Mouse (Mus musculus) liver, embryonic 11.5 days (tissue): ENCODE data around the gene Col24a1. TPM values are rescaled to one million over a fixed set of nuclear protein-coding genes. Genes with fewer than 3 reads are reported as not detected.

Source experiments
- ATAC-seq: fragments of 200-750 bp; cut with Nextera tagmentation; replicated peaks from 2 replicates; pipeline ENCODE4 v1.8.0; 2017; ENCODE audit warnings: moderate number of reproducible peaks, mild to moderate bottlenecking, moderate TSS enrichment, moderate library complexity; ENCODE audit not compliant: low FRiP score
- DNase-seq: peaks from one replicate; pipeline ENCODE4 v3.0.0-alpha.2; 2017; ENCODE audit warnings: low spot score
- H3K27ac ChIP-seq: fragments of 300-500 bp; sonication (generic); 2 replicates; pipeline ENCODE4 v1.5.1; 2014; ENCODE audit warnings: mild to moderate bottlenecking, low read depth, low read length, control low read depth
- H3K27me3 ChIP-seq: fragments of 300-500 bp; sonication (generic); replicated peaks from 2 replicates; pipeline ENCODE4 v1.6.1; 2014; ENCODE audit warnings: low read length, mixed read lengths; ENCODE audit not compliant: control insufficient read depth, insufficient read depth
- H3K36me3 ChIP-seq: fragments of 300-500 bp; sonication (generic); 2 replicates; pipeline ENCODE4 v1.6.1; 2014; ENCODE audit warnings: mild to moderate bottlenecking, low read length, moderate library complexity, mixed read lengths; ENCODE audit not compliant: control insufficient read depth, insufficient read depth
- H3K4me1 ChIP-seq: fragments of 300-500 bp; sonication (generic); replicated peaks from 2 replicates; pipeline ENCODE4 v1.6.1; 2014; ENCODE audit warnings: low read length, mixed read lengths; ENCODE audit not compliant: control insufficient read depth, insufficient read depth
- H3K4me2 ChIP-seq: fragments of 300-500 bp; sonication (generic); 2 replicates; pipeline ENCODE4 v1.6.1; 2014; ENCODE audit warnings: mild to moderate bottlenecking, control low read depth, moderate library complexity
- H3K4me3 ChIP-seq: fragments of 300-500 bp; sonication (generic); 2 replicates; pipeline ENCODE4 v1.5.1; 2014; ENCODE audit warnings: low read depth, low read length, control low read depth
- H3K9ac ChIP-seq: fragments of 300-500 bp; sonication (generic); 2 replicates; pipeline ENCODE4 v1.6.1; 2014; ENCODE audit warnings: low read depth, low read length, control low read depth
- H3K9me3 ChIP-seq: fragments of 300-500 bp; sonication (generic); 2 replicates; pipeline ENCODE4 v1.6.1; 2016; ENCODE audit warnings: low read length, inconsistent platforms, mixed read lengths; ENCODE audit not compliant: control insufficient read depth
- whole genome bisulfite sequencing: fragments of 180-500 bp; shearing (Covaris S2); extraction: QIAGEN DNeasy Blood & Tissue Kit; methylation state at CpG from one replicate; pipeline ENCODE4 v1.1.7; 2014; 5-methylcytosine and 5-hydroxymethylcytosine counted together
- polyA plus RNA-seq: library from polyadenylated mRNA; unstranded; fragments of >200 nt; fragmentation: Nextera tagmentation; extraction: Ambion mirVana; gene quantifications from 2 replicates; pipeline ENCODE4 v1.2.1, GENCODE M21; 2014

The Col24a1 gene
- polyA plus RNA-seq, 1 experiment from 2014 or later = 0.64 TPM

GRCm38 (mm10) chr3:145293207-145293606, 935 bp downstream of the Col24a1 start:
- Histone ChIP-seq H3K9me3 (no peaks in the 10 kb centered on the region), H3K27me3 (peaks cover 17% of the 10 kb centered on the region), H3K27ac (no peak overlapping the region), H3K9ac (no peak overlapping the region), H3K4me1 (no peaks in the 10 kb centered on the region), H3K36me3 (no peaks in the 10 kb centered on the region), H3K4me3 (peak overlapping the region; percentile 23), H3K4me2 (peak overlapping the region; percentile 58)
- ATAC-seq (0 out of 2 replicates have a peak, but pooled peaks have one; percentile 9), DNase-seq (peak; percentile 32)
- 4% methylated on average over 9 of the region's 9 CpGs for WGBS

GRCm38 (mm10) chr3:145293623-145294307, 1.5 kb downstream of the Col24a1 start:
- Histone ChIP-seq H3K4me3 (no peak overlapping the region), H3K4me1 (no peaks in the 10 kb centered on the region), H3K36me3 (no peaks in the 10 kb centered on the region), H3K9ac (no peak overlapping the region), H3K27me3 (peaks cover 17% of the 10 kb centered on the region), H3K4me2 (peak overlapping the region; percentile 58), H3K27ac (no peak overlapping the region), H3K9me3 (no peaks in the 10 kb centered on the region)
- DNase-seq (no peak), ATAC-seq (no peak)
- 50% methylated on average over 12 of the region's 12 CpGs for WGBS

- Histone ChIP-seq H3K27me3 (no peaks in the 10 kb centered on the region), H3K9ac (no peak overlapping the region), H3K27ac (no peak overlapping the region), H3K36me3 (no peaks in the 10 kb centered on the region), H3K4me1 (no peaks in the 10 kb centered on the region), H3K4me2 (no peak overlapping the region), H3K4me3 (no peak overlapping the region), H3K9me3 (no peaks in the 10 kb centered on the region)
- 87% methylated on average over 5 of the region's 5 CpGs for WGBS
- ATAC-seq = no peak
- no peak for DNase-seq
These were observed 7.8 kb downstream of the Col24a1 start for GRCm38 (mm10) chr3:145299980-145300591.

- Histone ChIP-seq H3K4me2 (no peak overlapping the region), H3K36me3 (no peaks in the 10 kb centered on the region), H3K4me1 (no peaks in the 10 kb centered on the region), H3K27me3 (no peaks in the 10 kb centered on the region), H3K9ac (no peak overlapping the region), H3K4me3 (no peak overlapping the region), H3K27ac (no peak overlapping the region), H3K9me3 (no peaks in the 10 kb centered on the region)
- ATAC-seq (no peak), DNase-seq (no peak)
- WGBS = 62% methylated on average over 5 of the region's 5 CpGs
These were observed 13.0 kb downstream of the Col24a1 start for GRCm38 (mm10) chr3:145305311-145305710.

- Histone ChIP-seq H3K4me1 (no peaks in the 10 kb centered on the region), H3K4me3 (no peak overlapping the region), H3K27me3 (no peaks in the 10 kb centered on the region), H3K36me3 (no peaks in the 10 kb centered on the region), H3K9me3 (no peaks in the 10 kb centered on the region), H3K9ac (no peak overlapping the region), H3K4me2 (no peak overlapping the region), H3K27ac (no peak overlapping the region)
- ATAC-seq (no peak), DNase-seq (no peak)
- WGBS = 79% methylated on average over 3 of the region's 3 CpGs
These were observed 14.9 kb downstream of the Col24a1 start for GRCm38 (mm10) chr3:145307209-145307608.

- WGBS = 82% methylated on average over 14 of the region's 14 CpGs
- H3K9me3 ChIP-seq = no peaks in the 10 kb centered on the region
- H3K27me3 ChIP-seq = no peaks in the 10 kb centered on the region
- H3K4me3 ChIP-seq = no peak overlapping the region
- DNase-seq (no peak), ATAC-seq (no peak)
- no peak overlapping the region for H3K9ac ChIP-seq
- no peaks in the 10 kb centered on the region for H3K36me3 ChIP-seq
- H3K4me2 ChIP-seq = no peak overlapping the region
- no peak overlapping the region for H3K27ac ChIP-seq
- no peaks in the 10 kb centered on the region for H3K4me1 ChIP-seq
These were observed 28.5 kb downstream of the Col24a1 start for GRCm38 (mm10) chr3:145320587-145321274.

GRCm38 (mm10) chr3:145325402-145325801, 33.1 kb downstream of the Col24a1 start:
- Histone ChIP-seq H3K27me3 (no peaks in the 10 kb centered on the region), H3K9me3 (no peaks in the 10 kb centered on the region), H3K4me3 (no peak overlapping the region), H3K4me2 (no peak overlapping the region), H3K36me3 (no peaks in the 10 kb centered on the region), H3K4me1 (no peaks in the 10 kb centered on the region), H3K9ac (no peak overlapping the region), H3K27ac (no peak overlapping the region)
- WGBS = 71% methylated on average over 3 of the region's 3 CpGs
- no peak for DNase-seq
- peak; percentile 73 for ATAC-seq

GRCm38 (mm10) chr3:145331642-145332041, 39.4 kb downstream of the Col24a1 start:
- no peaks in the 10 kb centered on the region for H3K4me1 ChIP-seq
- H3K4me3 ChIP-seq = no peak overlapping the region
- 49% methylated on average over 8 of the region's 8 CpGs for WGBS
- no peaks in the 10 kb centered on the region for H3K9me3 ChIP-seq
- no peaks in the 10 kb centered on the region for H3K36me3 ChIP-seq
- no peak overlapping the region for H3K27ac ChIP-seq
- no peak for ATAC-seq
- no peak overlapping the region for H3K9ac ChIP-seq
- no peak overlapping the region for H3K4me2 ChIP-seq
- DNase-seq = no peak
- no peaks in the 10 kb centered on the region; the same call in 1 of the 2 replicates for H3K27me3 ChIP-seq
